Mouse (Mus musculus): ENCODE results near the gene Cabp1. TPM values are rescaled to one million over a fixed set of nuclear protein-coding genes. Genes with fewer than 3 reads are reported as not detected.
A peak's percentile ranks its signal among the peaks of the same experiment; 100 is the strongest.

Gene Cabp1
- total RNA-seq, 2 experiments from 2014 or later, result 2.7 to 3.0 TPM

GRCm38 (mm10) chr5:115134234-115135165, 59.7 kb downstream of the Cabp1 start, which contains the start of gene Unc119b:
Gene Unc119b (minus strand): TSS chr5:115134975.
- intact Hi-C loops (cut with DNase I), result loop anchor here (5.0 kb wide), 1 partner anchor 213 kb away; the partner anchor contains the start of gene Cox6a1
- DNase-seq (ENCODE audit: low spot score), result peak; percentile 85

DNA sequence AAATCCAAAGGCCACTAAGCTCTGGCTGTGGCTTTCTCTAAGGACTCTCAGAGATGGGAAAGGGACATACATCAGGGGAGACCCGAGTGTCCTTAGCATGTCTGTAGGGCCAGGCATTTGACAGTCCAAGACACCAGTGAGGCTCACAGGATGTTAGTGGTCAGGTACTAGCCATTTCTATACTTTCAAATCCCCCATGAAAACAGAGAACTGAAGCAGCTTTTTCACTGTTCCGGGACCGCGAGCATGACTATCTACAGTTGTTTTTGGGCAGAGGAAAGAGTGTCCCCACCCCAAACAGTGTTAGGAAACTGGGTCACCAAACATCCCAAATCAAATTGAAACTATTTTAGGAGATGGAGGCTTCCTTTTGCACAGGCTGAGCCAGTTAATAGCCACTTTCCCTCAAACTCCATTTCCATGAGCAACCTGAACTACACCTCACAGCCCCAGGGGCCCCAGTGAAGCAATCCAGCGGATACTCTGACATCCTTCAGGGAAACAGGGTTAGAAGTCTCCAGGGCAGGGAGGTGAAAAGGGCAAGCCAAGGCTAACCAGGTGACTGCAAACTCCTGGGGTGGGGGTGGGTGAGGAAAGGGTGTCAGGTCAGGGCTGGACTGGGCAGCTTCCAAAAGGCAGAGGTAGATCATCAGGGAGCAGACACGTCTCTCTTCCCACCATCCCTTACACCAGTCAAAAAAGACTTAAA, 60.7 kb downstream of the Cabp1 start:
- intact Hi-C loops (cut with DNase I), result loop anchor here (5.0 kb wide), 1 partner anchor 214 kb away; the partner anchor contains the start of gene Cox6a1
- DNase-seq (ENCODE audit: low spot score), result no peak

GRCm38 (mm10) chr5:115132465-115132864, 61.7 kb downstream of the Cabp1 start:
- no peak for DNase-seq (ENCODE audit: low spot score)
- intact Hi-C loops (cut with DNase I), result loop anchor here (5.0 kb wide), 1 partner anchor 215 kb away; the partner anchor contains the start of gene Cox6a1

DNA sequence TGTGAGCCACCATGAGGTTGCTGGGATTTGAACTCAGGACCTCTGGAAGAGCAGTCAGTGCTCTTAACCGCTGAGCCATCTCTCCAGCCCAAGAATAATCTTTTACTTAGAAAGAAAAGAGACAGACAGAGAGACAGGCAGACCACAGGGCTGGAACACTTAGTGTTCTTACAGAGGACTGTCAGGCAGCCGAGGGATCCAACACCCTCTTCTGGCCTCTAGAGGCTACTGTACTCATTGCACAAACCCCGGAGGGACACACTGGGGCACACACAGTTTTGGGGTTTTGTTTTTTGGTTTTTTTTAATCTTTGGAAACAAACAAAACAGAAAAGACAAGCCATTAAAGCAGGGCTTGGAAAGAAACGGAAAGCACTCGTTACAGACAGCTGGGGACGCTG, 64.9 kb downstream of the Cabp1 start:
- intact Hi-C loops (cut with DNase I), result no loop called here
- no peak for DNase-seq (ENCODE audit: low spot score)

GRCm38 (mm10) chr5:115127421-115128179, 66.6 kb downstream of the Cabp1 start:
- intact Hi-C loops (cut with DNase I), result no loop called here

DNA sequence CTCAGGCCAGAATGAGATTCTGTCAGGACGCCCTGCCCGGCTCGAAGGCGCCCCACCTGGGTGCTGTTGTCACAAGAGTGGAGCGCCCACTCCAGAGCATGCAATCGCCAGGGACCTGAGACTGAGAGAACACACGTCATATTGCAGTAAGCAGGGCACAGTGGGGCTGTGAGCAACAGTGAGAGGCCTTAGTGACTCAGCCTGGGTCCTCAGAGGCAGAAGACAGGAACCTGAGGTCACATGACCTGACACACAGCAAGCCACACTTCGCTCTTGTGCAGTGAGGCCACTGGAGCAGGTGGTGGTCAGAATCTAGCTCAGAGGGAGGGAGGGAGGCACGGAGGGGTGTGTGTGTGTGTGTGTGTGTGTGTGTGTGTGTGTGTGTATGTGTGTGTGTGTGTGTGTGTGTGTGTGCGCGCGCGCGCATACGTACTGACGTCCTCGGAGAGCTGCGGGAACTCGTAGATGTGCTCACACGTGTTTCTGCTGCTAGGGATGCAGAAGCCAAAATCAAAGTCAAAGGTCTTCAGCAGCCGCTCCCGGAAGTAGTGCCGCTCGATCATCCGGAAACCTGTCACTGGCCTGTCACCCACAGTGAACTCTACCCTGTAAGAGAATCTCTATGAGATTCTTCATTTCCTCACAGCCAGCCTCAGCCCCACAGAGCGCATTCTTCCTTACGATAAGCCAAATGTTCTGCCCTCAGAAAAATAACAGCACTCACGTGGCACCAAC, 67.4 kb downstream of the Cabp1 start:
- no peak for DNase-seq (ENCODE audit: low spot score)

More at GRCm38 (mm10) chr5:115127421-115128179, 66.6 kb downstream of the Cabp1 start:
- no peak for DNase-seq (ENCODE audit: low spot score)

DNA sequence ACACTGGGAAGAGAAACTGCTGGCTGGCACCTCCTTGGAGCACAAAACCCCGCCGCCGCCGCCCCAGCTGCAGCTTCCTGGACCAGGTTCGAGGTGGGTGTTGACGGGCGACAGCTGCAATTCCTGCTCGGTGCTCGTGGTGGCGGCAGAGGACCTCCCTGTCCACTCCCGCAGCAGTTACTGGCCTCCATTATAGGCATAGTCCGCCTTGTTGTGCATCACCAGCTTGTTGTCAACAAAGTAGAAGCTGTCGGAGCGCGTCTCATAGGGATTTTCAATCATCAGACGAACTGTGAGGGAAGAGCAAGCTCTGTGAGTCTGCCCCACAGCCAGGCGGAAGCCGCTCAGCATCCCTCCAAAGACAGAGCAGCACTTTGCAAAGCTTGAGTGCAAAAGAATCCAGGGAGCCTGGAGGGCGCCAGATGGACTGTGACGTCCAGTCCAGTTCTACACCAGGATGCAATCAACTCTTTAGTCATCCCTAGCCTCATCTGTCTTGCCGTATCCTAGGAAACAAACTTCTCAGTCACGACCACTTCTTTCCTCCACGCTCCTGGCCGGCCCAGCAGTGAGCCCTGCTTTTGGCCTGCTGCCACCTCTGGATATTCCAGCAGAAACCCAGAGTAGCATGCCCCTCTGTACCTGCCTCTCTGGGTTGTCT, 68.8 kb downstream of the Cabp1 start:
- peak; percentile 72 for DNase-seq (ENCODE audit: low spot score)
- intact Hi-C loops (cut with DNase I), result loop anchor here (1.0 to 2.0 kb wide), 3 partner anchors 37 to 111 kb away; no protein-coding TSS in a partner anchor

More for the DNA sequence above, 67.4 kb downstream of the Cabp1 start:
- intact Hi-C loops (cut with DNase I), result no loop called here

GRCm38 (mm10) chr5:115124690-115125089, 69.5 kb downstream of the Cabp1 start:
- intact Hi-C loops (cut with DNase I), result loop anchor here (1.0 to 2.0 kb wide), 3 partner anchors 38 to 112 kb away; no protein-coding TSS in a partner anchor
- no peak for DNase-seq (ENCODE audit: low spot score)

GRCm38 (mm10) chr5:115120978-115121377, 73.2 kb downstream of the Cabp1 start:
- intact Hi-C loops (cut with DNase I), result no loop called here
- DNase-seq (ENCODE audit: low spot score), result no peak

- peak; percentile 82 for DNase-seq (ENCODE audit: low spot score)
- intact Hi-C loops (cut with DNase I), result no loop called here
Observed at GRCm38 (mm10) chr5:115118961-115119570, 75.1 kb downstream of the Cabp1 start, which contains the start of gene Acads. Gene Acads (minus strand): TSS chr5:115119346.

Other genes starting within 250 kb of the Cabp1 start
- not detected for gene Hnf1a, start 223.3 kb downstream of the Cabp1 start, total RNA-seq (2021)
- gene Sppl3, start 183.2 kb downstream of the Cabp1 start, total RNA-seq (2021), result 10 to 100 TPM; 34.8 to 35.5 TPM
- not detected for gene Gm10401, start 96.1 kb downstream of the Cabp1 start, total RNA-seq (2021)
- gene Acads, start 75.0 kb downstream of the Cabp1 start, total RNA-seq (2021), result 100 to 1,000 TPM; 189 to 199 TPM
- 10 to 100 TPM; 18.9 to 21.9 TPM for gene Unc119b, start 59.4 kb downstream of the Cabp1 start, total RNA-seq (2021)
- 10 to 100 TPM; 74.6 to 75.8 TPM for gene Mlec, start 36.2 kb downstream of the Cabp1 start, total RNA-seq (2021)
- gene Pop5, start 41.5 kb upstream of the Cabp1 start, total RNA-seq (2021), result 10 to 100 TPM; 31.6 to 37.8 TPM
- 100 to 1,000 TPM; 389 to 406 TPM for gene Rnf10, start 78.5 kb upstream of the Cabp1 start, total RNA-seq (2021)
- 100 to 1,000 TPM; 159 to 164 TPM for gene Coq5, start 85.3 kb upstream of the Cabp1 start, total RNA-seq (2021)
- 100 to 1,000 TPM in 1 of 2 experiments, 10 to 100 TPM in 1; 90.1 to 120 TPM for gene Dynll1, start 106.6 kb upstream of the Cabp1 start, total RNA-seq (2021)
- gene Srsf9, start 132.8 kb upstream of the Cabp1 start, total RNA-seq (2021), result 10 to 100 TPM; 18.5 to 20.6 TPM
- gene Gatc, start 146.8 kb upstream of the Cabp1 start, total RNA-seq (2021), result 10 to 100 TPM; 16.9 to 17.6 TPM
- gene Triap1, start 146.8 kb upstream of the Cabp1 start, total RNA-seq (2021), result 10 to 100 TPM; 23.8 to 26.2 TPM
- gene Cox6a1, start 154.6 kb upstream of the Cabp1 start, total RNA-seq (2021), result 100 to 1,000 TPM; 282 to 287 TPM
- 1 to 10 TPM in 1 of 2 experiments, under 1 TPM in 1; 0.98 to 1.3 TPM for gene Msi1, start 235.2 kb upstream of the Cabp1 start, total RNA-seq (2021)